Mouse (Mus musculus) lung, postnatal 25 days (tissue): ENCODE measurements around the gene Ndufa4l2.

Experiments
- DNase-seq: peaks from one replicate; pipeline ENCODE4 v3.0.0; 2022; ENCODE audit warnings: low spot score

Ndufa4l2 gene

GRCm38 (mm10) chr10:127526681-127527080 lies 11.9 kb downstream of the Ndufa4l2 start:
- DNase-seq = no peak

GRCm38 (mm10) chr10:127527481-127527880 lies 12.7 kb downstream of the Ndufa4l2 start:
- DNase-seq = no peak

GRCm38 (mm10) chr10:127530945-127531344 lies 16.2 kb downstream of the Ndufa4l2 start:
- no peak for DNase-seq

DNA sequence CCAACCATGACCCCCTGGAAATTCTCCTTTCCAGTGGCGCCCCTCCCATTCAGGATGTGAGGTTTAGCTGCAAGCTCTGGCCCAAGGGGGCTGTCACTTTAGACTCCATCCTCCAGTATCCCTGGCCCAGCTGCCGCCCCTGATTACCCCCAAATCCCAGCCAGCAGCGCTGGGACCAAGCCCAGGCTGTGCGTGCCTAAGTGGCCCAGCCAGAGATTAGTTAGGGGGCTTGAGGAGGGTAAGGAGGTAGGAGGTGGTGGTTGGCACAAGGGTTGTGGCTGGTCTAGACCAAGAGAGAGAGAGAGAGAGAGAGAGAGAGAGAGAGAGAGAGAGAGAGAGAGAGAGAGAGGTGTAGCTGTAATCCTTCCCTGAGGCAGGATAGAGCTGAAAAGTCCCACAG lies 16.8 kb downstream of the Ndufa4l2 start:
- DNase-seq = no peak

DNA sequence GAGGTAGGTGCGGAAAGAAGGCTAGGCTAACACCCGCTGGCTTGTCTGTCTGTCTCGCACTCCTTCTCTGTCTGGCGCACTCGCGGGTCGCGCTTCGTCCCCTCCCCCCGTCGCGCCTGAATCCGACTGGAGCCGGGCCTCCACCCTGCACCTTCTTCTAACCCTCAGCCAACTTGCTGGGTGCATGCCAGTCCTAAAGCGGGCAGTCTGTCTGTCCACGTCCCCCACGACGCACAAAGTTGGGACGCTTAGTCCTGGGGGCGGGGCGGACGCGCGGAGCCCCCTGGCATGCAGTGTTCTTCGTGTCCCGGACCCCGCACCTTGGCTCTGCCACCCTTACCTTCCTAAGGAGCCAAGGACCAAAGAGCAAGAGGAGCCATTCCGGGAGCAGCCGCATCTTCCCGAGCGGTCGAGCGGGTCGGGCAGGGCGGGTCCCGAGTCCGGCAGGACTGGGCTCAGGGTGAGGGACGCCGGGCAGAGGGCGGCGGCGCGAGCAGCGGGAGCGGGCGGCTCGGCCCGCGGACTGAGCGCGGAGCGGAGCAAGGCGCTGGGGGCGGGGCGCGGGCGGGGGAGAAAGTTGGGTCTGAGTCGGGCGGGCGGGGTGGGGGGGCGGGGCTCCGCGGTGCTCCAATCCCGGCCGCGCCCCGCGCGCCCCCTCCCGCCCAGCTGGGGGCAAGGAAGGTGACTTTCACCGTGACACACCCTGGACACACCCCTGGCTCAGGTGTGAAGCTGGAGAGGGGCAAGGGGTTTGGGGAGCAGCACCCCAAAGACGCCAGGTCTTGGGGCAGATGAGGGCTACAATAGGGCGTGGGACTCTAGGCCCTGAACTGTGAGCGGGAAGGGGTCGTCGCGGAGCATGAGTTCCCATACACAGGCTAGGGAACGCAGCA lies 19.5 kb downstream of the Ndufa4l2 start, which contains the start of gene Nxph4:
Gene Nxph4, minus strand, starts transcription at position 524 of the 893 bp plus-strand sequence.
- DNase-seq = no peak

DNA sequence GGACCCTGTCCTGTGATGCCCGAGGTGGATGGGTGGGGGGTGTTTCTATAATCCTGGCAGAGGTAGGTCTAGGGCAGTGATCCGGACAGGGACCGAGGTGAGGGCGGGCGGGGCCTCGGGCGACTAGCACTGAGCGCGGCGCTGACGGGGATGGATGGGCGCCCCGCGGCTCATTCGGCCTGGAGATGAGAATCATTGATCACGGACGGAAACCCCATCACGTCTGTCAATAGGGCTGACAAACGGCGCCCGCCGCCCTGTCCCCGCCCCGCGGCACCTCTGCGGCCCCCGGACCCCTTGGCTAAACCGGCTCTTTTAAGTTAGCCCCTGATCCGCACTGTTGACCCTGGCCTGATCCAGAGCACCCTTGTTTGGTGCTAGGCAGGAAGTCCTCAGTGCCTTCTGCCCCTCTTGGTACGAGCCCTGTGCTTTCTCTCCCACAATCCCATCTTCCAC lies 20.2 kb downstream of the Ndufa4l2 start:
- no peak for DNase-seq

- DNase-seq = peak; percentile 29
These were observed 22.0 kb downstream of the Ndufa4l2 start for GRCm38 (mm10) chr10:127536586-127537314.

DNA sequence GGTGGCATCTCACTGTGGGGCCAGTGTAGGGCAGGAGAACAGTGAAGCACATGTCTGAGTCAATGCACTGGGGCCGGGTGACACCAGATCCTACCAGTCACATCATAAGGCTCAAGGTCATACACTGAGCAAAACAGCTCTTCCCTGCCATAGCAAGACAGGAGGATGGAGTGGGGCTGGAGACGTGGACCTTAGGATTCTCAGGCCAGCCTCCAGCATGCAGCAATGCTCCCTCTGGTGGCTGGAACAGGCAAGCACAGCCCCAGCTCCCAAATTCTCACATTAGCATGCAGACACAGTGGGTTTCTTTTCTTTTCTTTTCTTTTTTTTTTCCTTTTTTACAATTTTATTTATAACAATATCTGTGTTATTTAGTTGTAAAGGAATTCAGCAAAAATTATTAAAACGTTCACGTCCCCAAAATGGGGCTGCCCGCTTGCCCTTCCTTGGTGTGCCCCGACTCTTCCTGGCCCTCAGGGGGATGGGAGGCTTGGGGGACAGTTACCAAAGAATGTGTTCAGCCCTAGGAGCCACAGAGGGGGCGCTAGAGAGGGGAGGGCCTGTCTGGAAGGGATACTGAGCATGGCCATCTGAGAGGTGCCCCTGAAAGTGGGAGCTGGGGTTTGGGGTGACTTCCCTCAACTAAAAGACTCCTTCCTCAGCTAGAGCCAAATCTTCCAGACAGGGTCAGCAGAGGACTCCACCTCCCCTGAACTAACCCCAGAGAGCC lies 23.3 kb downstream of the Ndufa4l2 start:
- DNase-seq = peak; percentile 79

GRCm38 (mm10) chr10:127541510-127541909 lies 26.7 kb downstream of the Ndufa4l2 start:
- DNase-seq = no peak

- DNase-seq = no peak
These were observed 27.3 kb downstream of the Ndufa4l2 start for GRCm38 (mm10) chr10:127542084-127542483.

- no peak for DNase-seq
These were observed 28.0 kb downstream of the Ndufa4l2 start for GRCm38 (mm10) chr10:127542720-127543119.

GRCm38 (mm10) chr10:127543916-127544315 lies 29.1 kb downstream of the Ndufa4l2 start:
- DNase-seq = no peak

GRCm38 (mm10) chr10:127544375-127544774 lies 29.6 kb downstream of the Ndufa4l2 start:
- no peak for DNase-seq

GRCm38 (mm10) chr10:127546505-127546904 lies 31.7 kb downstream of the Ndufa4l2 start:
- no peak for DNase-seq

DNA sequence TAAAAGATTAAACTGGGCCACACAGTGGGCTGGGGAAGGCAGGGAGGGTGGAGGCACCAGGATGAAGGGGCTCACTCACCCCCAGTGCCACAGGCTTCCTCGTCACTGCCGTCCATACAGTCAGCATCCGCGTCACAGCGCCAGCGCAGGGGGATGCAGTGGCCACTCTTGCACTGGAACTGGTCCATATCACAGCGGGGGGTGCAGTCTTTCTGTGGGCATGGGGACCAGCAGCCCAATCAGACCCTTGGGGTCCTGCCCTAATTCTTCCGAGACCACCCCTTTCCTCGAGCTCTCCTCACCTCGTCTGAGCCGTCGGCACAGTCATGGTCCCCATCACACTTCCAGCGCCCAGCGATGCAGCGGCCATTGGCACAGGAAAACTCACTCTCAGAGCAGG lies 33.5 kb downstream of the Ndufa4l2 start:
- DNase-seq = no peak

- DNase-seq = no peak
These were observed 35.1 kb downstream of the Ndufa4l2 start for GRCm38 (mm10) chr10:127549892-127550291.

DNA sequence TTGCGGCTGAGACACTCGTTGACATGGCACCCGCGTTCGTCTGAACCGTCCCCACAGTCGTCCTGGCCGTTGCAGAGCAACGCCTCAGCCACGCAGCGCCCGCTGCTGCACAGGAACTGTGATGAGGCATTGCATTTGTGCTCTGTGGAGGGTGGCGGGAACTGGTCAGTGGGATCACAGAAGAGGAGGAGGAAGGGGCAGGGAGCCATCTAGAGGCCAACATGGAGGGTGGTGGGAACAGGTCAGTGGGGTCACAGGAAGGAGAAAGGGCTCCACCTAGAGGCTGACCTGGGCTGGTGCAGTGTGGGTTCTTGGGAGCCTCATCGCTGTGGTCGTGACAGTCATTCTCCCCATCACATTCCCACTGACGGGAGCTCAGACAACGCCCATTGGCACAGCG lies 40.9 kb downstream of the Ndufa4l2 start:
- DNase-seq = no peak

DNA sequence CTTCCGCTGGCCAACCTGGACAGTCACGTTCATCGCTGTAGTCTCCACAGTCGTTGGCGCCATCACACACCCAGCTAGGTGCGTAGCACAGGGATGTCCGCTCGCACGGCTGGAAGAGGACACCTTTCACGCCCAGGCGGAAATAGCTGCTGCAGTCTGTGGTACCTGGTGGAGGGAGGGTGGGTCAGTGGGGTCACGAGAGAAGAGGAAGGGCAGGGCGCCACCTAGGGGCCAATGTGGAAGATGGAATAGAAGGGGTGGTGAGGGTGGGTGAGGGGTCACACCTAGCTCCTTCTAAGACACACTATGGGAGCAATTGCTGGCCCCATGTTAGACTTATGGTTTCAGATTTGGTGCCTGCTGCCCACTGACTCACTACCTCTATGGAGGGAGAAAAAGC lies 42.6 kb downstream of the Ndufa4l2 start:
- DNase-seq = no peak

GRCm38 (mm10) chr10:127561145-127561544 lies 46.4 kb downstream of the Ndufa4l2 start:
- DNase-seq = no peak

GRCm38 (mm10) chr10:127563840-127564239 lies 49.1 kb downstream of the Ndufa4l2 start:
- no peak for DNase-seq

DNA sequence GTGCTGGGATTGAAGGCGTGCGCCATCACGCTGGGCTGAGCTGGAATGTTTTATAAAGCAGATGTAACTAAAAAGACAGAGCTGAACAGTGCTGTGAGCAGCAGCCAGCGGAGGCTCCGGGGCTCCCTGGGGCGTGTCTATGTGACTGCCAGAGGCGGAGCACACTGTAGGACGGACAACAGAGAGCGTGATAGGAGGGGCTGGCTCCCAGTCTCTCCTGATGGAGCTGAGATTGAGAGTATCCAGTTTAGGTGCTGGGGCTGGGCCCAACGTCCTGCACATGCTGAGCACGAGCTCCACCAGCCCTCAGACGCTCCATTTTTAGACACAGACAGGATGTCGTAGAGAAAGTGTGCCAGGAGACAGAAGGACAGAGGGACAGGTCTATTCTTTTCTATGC lies 49.5 kb downstream of the Ndufa4l2 start:
- no peak for DNase-seq
